Mouse (Mus musculus): ENCODE measurements around the gene Zkscan3.
A peak's percentile ranks its signal among the peaks of the same experiment; 100 is the strongest.

The Zkscan3 gene

GRCm38 (mm10) chr13:21402287-21402846 is at the start of gene Zkscan3:
Gene Zkscan3, minus strand, starts transcription at chr13:21402755.
- peak; percentile 77 for DNase-seq (ENCODE audit: low read depth, low spot score)

DNA sequence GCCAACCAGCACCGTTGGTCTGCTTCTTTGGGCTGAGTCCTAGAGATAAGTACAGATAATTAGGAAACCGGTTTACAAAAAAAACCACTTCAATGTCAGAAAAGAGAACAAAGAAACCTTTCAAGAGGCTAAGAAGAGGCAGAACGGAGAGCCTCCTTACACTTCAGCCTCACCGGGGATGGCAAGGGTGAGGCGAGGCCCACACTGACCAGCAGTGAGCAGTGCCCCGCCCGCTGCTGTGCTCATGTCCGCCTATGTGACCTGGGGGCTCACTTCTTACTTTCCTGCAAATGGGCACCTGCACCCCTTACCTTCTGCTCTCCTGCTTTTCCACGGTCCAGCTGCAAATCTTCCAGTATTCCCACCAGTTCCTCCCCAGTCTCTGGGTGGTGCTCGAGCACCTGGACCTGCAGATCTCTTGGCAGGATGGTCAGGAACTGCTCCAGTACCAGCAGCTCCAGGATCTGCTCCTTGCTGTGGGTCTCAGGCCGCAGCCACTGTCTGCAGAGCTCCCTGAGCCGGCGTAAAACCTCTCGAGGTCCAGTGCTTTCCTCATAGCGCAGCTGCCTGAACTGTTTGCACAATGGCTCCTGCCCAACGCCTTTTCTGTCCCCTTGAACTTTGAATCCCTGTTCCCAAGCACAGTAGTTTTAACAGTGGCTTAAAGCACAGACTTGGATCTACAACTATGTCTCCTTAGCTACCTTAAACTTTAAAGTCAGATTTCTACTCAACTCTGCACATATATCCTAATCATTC is 45.5 kb upstream of the Zkscan3 start:
- DNase-seq (ENCODE audit: low read depth, low spot score), result no peak

DNA sequence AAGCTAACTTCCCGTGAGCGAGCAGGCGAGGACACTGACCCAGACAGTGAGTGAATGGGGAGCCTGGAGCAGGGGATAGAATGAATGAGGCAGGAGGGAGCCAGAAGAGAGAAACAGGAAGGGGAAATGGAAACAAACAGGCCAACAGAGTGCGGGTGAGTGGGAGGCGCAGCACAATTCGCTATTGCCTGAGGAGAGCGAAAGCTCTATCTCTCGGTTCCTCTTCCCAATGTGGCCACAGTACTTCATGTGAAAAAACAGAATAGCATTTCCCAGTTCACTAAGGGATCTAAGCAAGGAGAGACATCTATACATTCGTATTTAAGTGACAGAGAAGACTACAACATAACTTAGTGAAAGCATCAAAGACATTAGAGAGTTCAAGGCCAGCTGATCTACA is 44.2 kb upstream of the Zkscan3 start:
- DNase-seq (ENCODE audit: low read depth, low spot score), result no peak

- no peak for DNase-seq (ENCODE audit: low read depth, low spot score)
Observed at GRCm38 (mm10) chr13:21441207-21441572, 38.6 kb upstream of the Zkscan3 start.

DNA sequence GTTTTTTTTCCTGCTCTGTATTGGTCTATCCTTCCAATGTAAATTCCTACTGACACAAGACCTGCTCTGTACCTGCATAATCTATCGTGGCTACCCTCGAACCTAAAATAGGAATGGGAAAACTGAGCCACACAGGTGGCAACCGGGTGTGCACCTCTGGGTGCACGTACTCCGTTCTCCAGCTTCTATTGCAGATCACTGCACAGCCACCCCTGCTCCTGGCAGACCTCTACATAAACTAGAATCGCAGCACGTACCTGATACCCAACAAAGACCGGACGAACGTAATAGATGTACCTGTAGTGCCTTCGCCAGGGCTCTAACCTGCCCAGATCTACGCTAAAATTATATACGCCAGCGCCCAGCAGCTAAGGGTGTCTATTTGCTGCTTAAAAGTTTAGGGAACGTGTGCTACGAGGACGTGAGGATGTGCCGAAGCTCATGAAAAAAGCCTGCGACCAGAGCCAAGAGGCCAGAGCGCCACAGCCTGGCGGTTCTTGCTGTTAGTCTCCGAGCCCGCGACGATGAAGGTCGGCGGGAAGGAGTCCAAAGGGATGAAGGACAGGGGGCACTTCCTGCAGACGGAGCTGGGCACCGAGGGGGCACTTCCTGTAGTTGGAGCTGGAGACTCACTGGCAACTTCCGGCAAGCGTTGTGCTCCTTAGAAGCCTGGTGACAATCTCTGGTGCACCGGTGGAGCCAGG is 38.1 kb upstream of the Zkscan3 start, which contains the start of gene Pgbd1:
Gene Pgbd1, minus strand, starts transcription at position 556 of the 704 bp plus-strand sequence.
- peak; percentile 78 for DNase-seq (ENCODE audit: low read depth, low spot score)

DNA sequence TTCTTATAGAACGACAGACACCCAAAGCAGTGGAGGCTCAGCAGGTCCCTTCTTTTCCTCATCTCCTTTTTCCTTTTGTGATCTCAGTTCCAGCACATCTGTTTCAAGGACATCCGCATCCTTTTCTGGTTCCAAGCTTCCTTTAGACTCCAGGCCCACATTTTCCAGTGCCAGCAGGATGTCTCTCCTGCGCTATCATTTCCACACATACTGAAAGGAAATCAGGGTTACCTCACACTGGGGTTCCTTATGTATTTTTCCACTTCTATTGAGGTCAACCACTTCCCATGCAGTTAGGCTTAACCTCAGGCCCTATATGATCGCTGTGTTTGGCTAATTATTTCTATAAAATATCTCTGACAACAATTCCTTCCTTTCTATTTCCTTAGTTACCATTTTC is 32.9 kb upstream of the Zkscan3 start:
- no peak for DNase-seq (ENCODE audit: low read depth, low spot score)

DNA sequence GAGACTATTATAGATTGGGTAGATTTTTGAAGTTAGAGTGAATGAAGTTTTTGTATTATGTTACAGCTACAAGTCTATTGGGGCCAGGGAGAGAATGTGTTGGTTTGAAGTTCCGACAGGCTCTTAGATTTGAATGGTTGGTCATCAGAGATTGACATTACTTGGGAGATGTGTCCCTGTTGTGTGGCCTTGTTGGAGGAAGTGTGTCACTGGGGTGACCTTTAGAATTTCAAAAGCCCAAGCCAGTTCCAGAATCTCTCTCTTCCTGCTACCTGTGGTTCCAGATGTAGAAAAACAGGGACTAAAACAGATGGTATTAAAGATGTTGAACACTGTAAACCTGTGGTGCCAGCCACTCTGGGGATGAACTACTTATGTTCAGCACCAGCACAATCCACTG is 25.1 kb upstream of the Zkscan3 start:
- DNase-seq (ENCODE audit: low read depth, low spot score), result no peak

- DNase-seq (ENCODE audit: low read depth, low spot score), result no peak
Observed at GRCm38 (mm10) chr13:21423301-21423700, 20.7 kb upstream of the Zkscan3 start.

DNA sequence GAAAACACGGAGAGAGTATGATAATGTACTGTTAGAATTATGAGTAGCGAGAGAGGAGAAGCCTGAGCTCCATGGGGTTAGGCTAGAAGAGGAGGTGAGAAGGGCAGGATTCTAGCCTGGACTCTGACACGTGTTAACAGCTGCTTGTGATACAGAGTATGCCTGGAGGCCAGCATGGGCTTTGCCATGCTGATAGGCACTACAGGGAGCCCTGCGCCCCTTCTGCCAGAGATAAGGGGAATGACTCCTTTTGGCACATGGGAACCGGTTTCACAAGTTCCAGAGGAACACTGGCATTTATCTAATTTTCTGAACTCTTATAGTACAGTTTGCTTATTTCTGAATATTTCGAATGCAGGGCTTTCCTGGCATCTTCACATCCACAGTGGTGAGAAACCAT is 16.3 kb upstream of the Zkscan3 start:
- no peak for DNase-seq (ENCODE audit: low read depth, low spot score)

GRCm38 (mm10) chr13:21417298-21418010 is 14.9 kb upstream of the Zkscan3 start:
- no peak for DNase-seq (ENCODE audit: low read depth, low spot score)

- no peak for DNase-seq (ENCODE audit: low read depth, low spot score)
Observed at GRCm38 (mm10) chr13:21415750-21416149, 13.2 kb upstream of the Zkscan3 start.

- no peak for DNase-seq (ENCODE audit: low read depth, low spot score)
Observed at GRCm38 (mm10) chr13:21415266-21415665, 12.7 kb upstream of the Zkscan3 start.

DNA sequence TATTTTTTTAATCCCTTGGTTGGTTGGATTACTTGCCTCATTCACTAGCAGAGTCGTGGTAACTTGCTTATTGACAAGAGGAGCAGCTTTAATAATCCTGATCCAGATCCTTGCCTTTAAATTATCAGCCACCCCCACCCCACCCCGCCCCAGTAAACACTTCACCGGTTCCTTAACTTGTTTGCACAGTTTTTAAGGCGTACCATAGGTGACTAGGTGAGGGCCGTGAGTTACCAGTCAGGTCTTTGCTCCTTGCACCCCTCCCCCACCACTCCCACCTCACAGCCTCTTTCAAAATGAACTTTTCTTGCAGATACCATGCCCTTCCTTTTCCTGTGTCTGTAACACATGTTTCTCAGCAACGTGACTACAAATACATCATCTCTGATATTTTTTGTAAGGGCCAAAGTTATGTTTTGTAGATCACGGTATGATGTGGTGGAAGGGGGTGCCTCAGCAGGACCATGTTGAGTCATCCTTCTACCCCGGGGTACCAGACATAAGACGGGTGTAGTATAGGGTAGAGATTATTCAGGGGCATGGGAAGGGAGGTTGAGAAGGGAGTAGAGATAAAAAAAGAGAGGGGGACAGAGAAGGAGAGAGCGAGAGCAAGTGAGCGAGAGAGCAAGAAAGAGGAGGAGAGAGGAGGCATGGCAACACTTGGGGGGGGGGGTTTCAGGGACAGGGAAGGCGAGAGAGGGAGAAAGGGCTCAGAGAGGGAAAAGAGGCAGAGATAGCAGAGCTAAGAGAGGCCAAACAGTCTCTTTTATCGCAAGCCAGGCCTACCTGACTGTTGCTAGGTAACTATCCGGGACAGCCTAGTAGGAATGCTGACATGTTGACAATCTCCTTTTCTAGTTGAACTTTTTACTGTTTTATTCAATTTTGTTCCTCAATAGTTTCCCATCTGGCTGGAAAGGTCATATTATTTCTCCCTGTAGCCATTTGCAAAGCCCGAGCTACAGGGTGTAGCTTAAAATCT is 12.0 kb upstream of the Zkscan3 start:
- no peak for DNase-seq (ENCODE audit: low read depth, low spot score)

- no peak for DNase-seq (ENCODE audit: low read depth, low spot score)
Observed at GRCm38 (mm10) chr13:21408805-21409459, 6.4 kb upstream of the Zkscan3 start.

DNA sequence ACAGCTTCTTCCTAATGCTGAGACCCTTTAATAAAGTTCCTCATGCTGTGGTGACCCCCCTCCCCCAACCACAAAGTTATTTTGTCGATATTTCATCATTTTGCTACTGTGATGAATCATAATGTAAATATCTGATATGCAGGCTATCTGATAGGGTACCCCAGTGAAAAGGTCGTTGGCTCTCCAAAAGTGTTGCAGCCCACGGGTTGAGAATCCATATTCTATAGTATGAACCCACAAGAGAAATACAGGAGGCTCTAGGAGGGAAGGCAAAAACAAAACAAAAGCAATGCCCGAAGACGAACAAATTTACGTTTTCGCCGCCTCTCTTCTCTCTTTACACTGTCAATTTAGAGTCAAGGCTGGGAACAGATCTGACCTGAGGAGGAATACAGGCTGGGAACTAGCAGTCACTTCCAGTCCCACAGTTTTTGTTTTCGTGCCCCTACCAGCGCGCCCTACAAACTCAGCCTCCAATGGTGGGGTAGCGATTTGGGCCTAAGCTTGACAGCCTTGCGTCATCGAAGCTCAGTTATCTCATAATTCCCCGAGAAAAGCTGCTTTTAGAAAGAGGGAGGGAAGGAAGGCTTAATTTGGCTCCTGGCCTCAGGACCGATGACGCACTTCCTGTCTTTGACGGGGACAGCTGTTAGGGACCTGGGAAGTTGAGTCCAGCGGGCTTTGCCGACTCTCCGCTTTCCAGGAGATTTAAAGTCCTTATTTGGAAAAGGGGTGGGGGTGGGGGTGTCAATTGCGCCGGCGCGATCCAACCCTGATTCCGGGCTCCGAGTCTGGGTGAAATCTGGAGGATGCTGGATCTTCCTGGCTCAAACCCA is 5.6 kb upstream of the Zkscan3 start:
- peak; percentile 81 for DNase-seq (ENCODE audit: low read depth, low spot score)

DNA sequence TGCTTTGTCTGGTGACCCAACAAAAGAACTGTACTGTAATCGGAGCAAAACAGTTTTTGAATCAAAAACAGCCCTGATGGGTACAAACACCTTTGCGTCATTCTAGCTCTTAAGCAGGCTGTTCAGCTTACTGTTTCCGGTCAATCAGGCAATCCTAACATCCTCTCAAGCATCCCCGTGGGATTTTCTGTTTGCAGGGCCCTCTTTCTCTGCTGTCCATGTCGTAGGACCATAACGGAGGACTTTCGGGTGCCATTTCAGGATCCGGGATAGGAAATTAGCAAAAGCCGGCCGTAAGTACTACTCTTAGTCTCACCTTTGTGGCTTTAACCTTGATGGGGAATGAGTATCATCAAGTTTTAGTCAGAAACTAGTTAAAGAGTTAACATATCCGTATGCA is 4.8 kb upstream of the Zkscan3 start:
- DNase-seq (ENCODE audit: low read depth, low spot score), result no peak

- DNase-seq (ENCODE audit: low read depth, low spot score), result no peak
Observed at GRCm38 (mm10) chr13:21402848-21403247, 293 bp upstream of the Zkscan3 start.

DNA sequence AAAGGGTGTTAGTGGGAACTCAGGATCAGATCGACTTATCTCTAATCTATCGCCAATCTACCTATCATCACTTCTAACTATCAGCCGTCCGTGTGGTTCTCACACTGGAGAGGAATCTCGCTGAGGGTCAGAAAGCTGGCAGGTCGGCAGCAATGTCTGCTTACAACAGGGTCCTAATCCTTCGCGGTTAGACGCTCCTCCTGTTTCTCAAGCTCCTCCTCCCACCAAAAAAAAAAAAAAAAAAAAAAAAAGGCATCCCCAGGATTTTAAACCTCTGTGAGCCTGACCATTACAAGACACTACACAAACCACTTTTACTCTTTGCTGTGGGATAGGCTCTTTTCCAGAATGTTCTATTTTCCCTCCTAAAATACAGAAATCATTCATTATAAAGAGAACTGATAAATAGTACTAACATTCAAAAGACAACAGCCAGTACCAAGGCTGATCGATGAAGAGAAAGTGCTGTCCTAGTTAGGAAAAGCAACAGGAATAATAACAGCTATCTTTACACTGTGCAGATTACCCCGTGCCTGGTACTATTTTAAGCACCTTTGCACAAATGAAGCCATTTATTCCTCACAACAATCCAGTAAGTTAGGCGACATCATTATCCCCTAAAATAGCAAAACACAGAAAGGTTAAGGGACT is 794 bp downstream of the Zkscan3 start:
- DNase-seq (ENCODE audit: low read depth, low spot score), result peak; percentile 37

- no peak for DNase-seq (ENCODE audit: low read depth, low spot score)
Observed at GRCm38 (mm10) chr13:21401166-21401565, 1.4 kb downstream of the Zkscan3 start.

Measured in mesoderm, embryonic 11.5 days (tissue).